Mouse (Mus musculus) spleen, adult 12 weeks (tissue): Measurements from ENCODE around the gene Slc24a5.

ENCODE experiments used
- DNase-seq: peaks from one replicate; pipeline ENCODE4 v3.0.0; 2022; ENCODE audit warnings: low spot score

Slc24a5 gene

GRCm38 (mm10) chr2:125122288-125122623 is 54.3 kb downstream of the Slc24a5 start:
- no peak for DNase-seq

GRCm38 (mm10) chr2:125122624-125123476 is 54.9 kb downstream of the Slc24a5 start:
- peak; percentile 62 for DNase-seq

- peak; percentile 81 for DNase-seq
These were observed 55.5 kb downstream of the Slc24a5 start, which contains the start of gene Myef2 for GRCm38 (mm10) chr2:125123477-125123852. Gene Myef2 (minus strand): TSS chr2:125123661.

GRCm38 (mm10) chr2:125125824-125126223 is 57.9 kb downstream of the Slc24a5 start:
- no peak for DNase-seq

DNA sequence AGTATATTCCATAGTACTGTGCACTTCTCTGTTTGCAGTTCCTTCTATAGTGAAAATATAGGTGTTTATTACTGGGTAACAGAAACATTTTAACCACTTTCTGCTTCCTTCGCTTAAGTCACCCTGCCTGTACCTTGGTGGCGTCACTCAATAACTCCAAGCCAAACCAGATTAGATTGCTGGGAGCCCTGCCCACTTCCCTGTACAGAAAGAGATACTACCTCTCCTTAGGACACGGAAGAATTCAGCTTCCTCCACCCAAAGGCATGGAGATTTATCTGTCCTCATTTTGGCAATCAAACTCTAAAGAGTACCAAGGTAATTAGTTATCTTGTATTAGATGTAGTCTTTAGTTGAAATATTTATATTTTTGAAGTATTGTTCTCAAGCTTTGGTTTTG is 58.9 kb downstream of the Slc24a5 start:
- DNase-seq, result no peak

DNA sequence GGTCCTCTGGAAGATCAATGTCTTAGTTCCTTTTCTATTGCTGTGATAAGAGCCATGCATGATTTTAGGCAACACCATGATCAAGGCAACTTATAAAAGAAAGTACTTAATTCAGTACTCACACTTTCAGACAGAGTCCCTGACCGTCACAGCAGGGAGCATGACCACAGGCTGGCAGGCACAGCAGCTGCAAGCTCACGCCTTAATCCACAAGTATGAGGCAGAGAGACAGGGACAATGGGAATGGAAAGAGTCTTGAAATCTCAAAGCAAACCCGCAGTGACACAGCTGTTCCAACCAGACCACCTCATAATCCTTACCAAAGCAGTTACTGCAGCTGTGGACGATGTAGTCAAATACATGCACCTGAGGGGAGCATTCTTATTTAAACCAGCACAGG is 66.2 kb downstream of the Slc24a5 start:
- no peak for DNase-seq

GRCm38 (mm10) chr2:125135903-125136811 is 68.2 kb downstream of the Slc24a5 start, which contains the start of gene Ctxn2:
Gene Ctxn2 (plus strand): TSS chr2:125136692.
- peak; percentile 12 for DNase-seq

DNA sequence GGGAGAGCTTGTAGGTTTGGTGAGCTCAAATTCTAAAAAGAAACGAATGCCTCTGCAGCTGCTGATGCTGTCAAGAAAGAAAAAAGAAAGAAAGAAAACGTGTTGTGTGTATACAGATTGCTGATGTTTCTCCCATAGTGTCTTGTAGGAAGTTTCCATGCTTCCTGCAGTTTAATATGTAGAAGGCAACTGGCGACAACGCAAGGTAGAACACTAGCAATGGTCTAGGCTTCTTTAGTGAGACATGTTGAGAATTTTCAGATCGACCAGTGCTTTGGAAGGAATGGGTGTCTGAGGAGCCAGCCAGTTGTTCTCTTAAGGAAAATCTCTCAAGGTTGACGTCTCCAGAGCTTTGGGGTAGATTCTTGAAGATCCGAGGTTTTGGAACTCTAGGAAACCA is 68.9 kb downstream of the Slc24a5 start:
- DNase-seq, result no peak
